Mouse (Mus musculus): ENCODE measurements around the gene Ckmt2. TPM values are rescaled to one million over a fixed set of nuclear protein-coding genes. Genes with fewer than 3 reads are reported as not detected.

Ckmt2 gene
- total and polyA plus RNA-seq, 3 experiments = not detected

DNA sequence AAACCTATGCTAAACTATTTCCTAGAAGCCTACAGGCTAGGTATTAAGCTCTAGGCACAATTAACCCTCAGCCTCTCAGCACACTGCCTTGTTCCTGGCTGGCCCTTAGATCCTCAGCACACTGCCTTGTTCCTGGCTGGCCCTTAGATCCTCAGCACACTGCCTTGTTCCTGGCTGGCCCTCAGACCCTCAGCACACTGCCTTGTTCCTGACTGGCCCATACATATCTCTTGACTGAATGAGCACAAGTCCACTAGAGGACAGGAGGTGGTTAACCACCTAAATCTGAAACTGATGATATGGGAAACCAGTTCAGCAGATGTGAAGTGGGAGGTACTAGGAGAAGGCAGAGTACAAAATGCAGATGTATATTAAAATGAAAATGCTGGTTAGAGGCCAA, 35.0 kb upstream of the Ckmt2 start:
- Histone ChIP-seq H3K27ac (ENCODE audit: insufficient read depth, low read depth) (no peak overlapping the region), H3K9me3 (replicated peaks; ENCODE audit: low read length) (no peaks in the 10 kb centered on the region), H3K4me2 (ENCODE audit: insufficient read depth, low read depth, poor library complexity, severe bottlenecking) (no peak overlapping the region), H3K4me3 (replicated peaks in 1 of 3; ENCODE audit: low read depth in 2 of 3, low read length in 2 of 3, poor library complexity in 1 of 3) (no peak overlapping the region), H3K4me1 (ENCODE audit: control insufficient read depth in 1 of 2, insufficient read depth in 2 of 2) (peaks cover 0 to 4% of the 10 kb centered on the region in 2 experiments; a peak in 2 of 4 replicates), H3K27me3 (replicated peaks) (no peaks in the 10 kb centered on the region), H3K36me3 (replicated peaks in 1 of 2; ENCODE audit: control insufficient read depth in 1 of 2, insufficient read depth in 1 of 2, low read length in 1 of 2) (peaks cover 0 to 13% of the 10 kb centered on the region in 2 experiments), H3K79me2 (replicated peaks; ENCODE audit: control insufficient read depth, extremely low read depth, insufficient read depth, poor library complexity, severe bottlenecking) (no peaks in the 10 kb centered on the region), H3K9ac (ENCODE audit: insufficient read depth, low read depth) (no peak overlapping the region)
- dilution Hi-C loops (cut with MboI; ENCODE audit: extremely low pct_ligation_motif_present, extremely low pct_unique_long_range_greater_than_20kb, low sequenced_read_pairs) = no loop called here
- no peak for DNase-seq (ENCODE audit: extremely low read depth)
- TF ChIP-seq JUND (conservative IDR thresholded peaks at IDR 0.05; ENCODE audit: low read depth, low read length) (no peak), SIN3A (IDR thresholded peaks at IDR 0.05; ENCODE audit: low read length) (no peak), USF2 (conservative IDR thresholded peaks at IDR 0.05; ENCODE audit: low read depth, low read length) (no peak), ETS1 (conservative IDR thresholded peaks at IDR 0.05; ENCODE audit: low read depth, low read length) (no peak), MAZ (IDR thresholded peaks at IDR 0.05; ENCODE audit: low read depth, low read length) (no peak), IRF4 (IDR thresholded peaks at IDR 0.05; ENCODE audit: low read depth, low read length) (no peak), UBTF (IDR thresholded peaks at IDR 0.05; ENCODE audit: low read depth, low read length) (no peak), ELF1 (IDR thresholded peaks at IDR 0.05; ENCODE audit: low read depth, low read length) (no peak), GABPA (IDR thresholded peaks at IDR 0.05; ENCODE audit: insufficient replicate concordance, low read depth, low read length) (no peak), HCFC1 (IDR thresholded peaks at IDR 0.05; ENCODE audit: low read depth, low read length) (no peak), ZNF384 (IDR thresholded peaks at IDR 0.05; ENCODE audit: low read depth, low read length) (no peak), MXI1 (IDR thresholded peaks at IDR 0.05; ENCODE audit: low read depth, low read length) (no peak), EP300 (IDR thresholded peaks at IDR 0.05; ENCODE audit: low read length) (no peak), ZKSCAN1 (IDR thresholded peaks at IDR 0.05; ENCODE audit: borderline replicate concordance, low read depth, low read length) (no peak), TCF12 (IDR thresholded peaks at IDR 0.05; ENCODE audit: low read depth, low read length) (no peak), USF1 (IDR thresholded peaks at IDR 0.05; ENCODE audit: low read depth, low read length) (no peak), ZMIZ1 (IDR thresholded peaks at IDR 0.05; ENCODE audit: low read depth, low read length) (no peak), BHLHE40 (IDR thresholded peaks at IDR 0.05; ENCODE audit: low read depth, low read length) (no peak), NRF1 (IDR thresholded peaks at IDR 0.05; ENCODE audit: low read depth, low read length) (no peak), RAD21 (IDR thresholded peaks at IDR 0.05; ENCODE audit: low read depth, low read length) (no peak)
- in situ Hi-C loops (cut with MboI; ENCODE audit: low pct_ligation_motif_present, low pct_unique_long_range_greater_than_20kb, low sequenced_read_pairs) = loop anchor here (25.0 kb wide), 2 partner anchors 426 to 826 kb away; no protein-coding TSS in a partner anchor

DNA sequence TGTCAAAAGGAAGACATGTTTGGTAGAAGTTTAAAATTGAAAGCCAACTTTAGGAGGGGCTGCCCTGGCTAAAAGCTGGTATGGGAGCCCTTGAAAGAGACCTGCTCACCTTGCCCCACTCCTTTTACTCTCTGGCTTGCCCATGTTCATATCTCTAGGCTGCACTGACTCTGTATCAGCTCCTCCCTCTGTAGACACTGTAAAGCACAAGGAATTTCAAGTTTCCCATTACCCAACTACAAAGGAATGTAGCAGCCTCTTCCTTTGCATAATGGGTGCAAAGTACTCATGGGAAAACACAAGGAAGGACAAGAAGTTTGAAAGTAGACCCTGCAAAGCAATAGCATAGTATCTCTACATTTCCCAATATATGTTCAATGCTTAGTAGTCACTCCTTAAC, 34.5 kb upstream of the Ckmt2 start:
- no peaks in the 10 kb centered on the region for H3K9me3 ChIP-seq (replicated peaks; ENCODE audit: low read length)
- TF ChIP-seq TCF12 (IDR thresholded peaks at IDR 0.05; ENCODE audit: low read depth, low read length) = no peak
- no peak for TF ChIP-seq HCFC1 (IDR thresholded peaks at IDR 0.05; ENCODE audit: low read depth, low read length)
- no peak for TF ChIP-seq EP300 (IDR thresholded peaks at IDR 0.05; ENCODE audit: low read length)
- TF ChIP-seq GABPA (IDR thresholded peaks at IDR 0.05; ENCODE audit: insufficient replicate concordance, low read depth, low read length) = no peak
- no peak for TF ChIP-seq USF1 (IDR thresholded peaks at IDR 0.05; ENCODE audit: low read depth, low read length)
- TF ChIP-seq RAD21 (IDR thresholded peaks at IDR 0.05; ENCODE audit: low read depth, low read length) = no peak
- TF ChIP-seq MAX (IDR thresholded peaks at IDR 0.05; ENCODE audit: low read length) = no peak
- no peak for TF ChIP-seq ZC3H11A (IDR thresholded peaks at IDR 0.05; ENCODE audit: low read depth, low read length)
- TF ChIP-seq ELF1 (IDR thresholded peaks at IDR 0.05; ENCODE audit: low read depth, low read length) = no peak
- no peak for TF ChIP-seq POLR2AphosphoS2 (IDR thresholded peaks at IDR 0.05; ENCODE audit: low read depth, low read length)
- no peak for TF ChIP-seq MAZ (IDR thresholded peaks at IDR 0.05; ENCODE audit: low read depth, low read length)
- TF ChIP-seq MAFK (IDR thresholded peaks at IDR 0.05; ENCODE audit: insufficient replicate concordance, low read length) = no peak
- no peak for TF ChIP-seq MXI1 (IDR thresholded peaks at IDR 0.05; ENCODE audit: low read depth, low read length)
- no peak for TF ChIP-seq JUN (IDR thresholded peaks at IDR 0.05; ENCODE audit: insufficient read depth, low read depth, low read length)
- dilution Hi-C loops (cut with MboI; ENCODE audit: extremely low pct_ligation_motif_present, extremely low pct_unique_long_range_greater_than_20kb, low sequenced_read_pairs) = no loop called here
- no peak overlapping the region for H3K9ac ChIP-seq (ENCODE audit: insufficient read depth, low read depth)
- peaks cover 0 to 4% of the 10 kb centered on the region in 2 experiments; a peak in 2 of 4 replicates for H3K4me1 ChIP-seq (ENCODE audit: control insufficient read depth in 1 of 2, insufficient read depth in 2 of 2)
- H3K36me3 ChIP-seq (replicated peaks in 1 of 2; ENCODE audit: control insufficient read depth in 1 of 2, insufficient read depth in 1 of 2, low read length in 1 of 2) = peaks cover 0 to 10% of the 10 kb centered on the region in 2 experiments
- H3K79me2 ChIP-seq (replicated peaks; ENCODE audit: control insufficient read depth, extremely low read depth, insufficient read depth, poor library complexity, severe bottlenecking) = no peaks in the 10 kb centered on the region
- H3K27me3 ChIP-seq (replicated peaks) = no peaks in the 10 kb centered on the region
- H3K4me2 ChIP-seq (ENCODE audit: insufficient read depth, low read depth, poor library complexity, severe bottlenecking) = no peak overlapping the region
- no peak for DNase-seq (ENCODE audit: extremely low read depth)
- no peak overlapping the region for H3K4me3 ChIP-seq (replicated peaks in 1 of 3; ENCODE audit: low read depth in 2 of 3, low read length in 2 of 3, poor library complexity in 1 of 3)
- in situ Hi-C loops (cut with MboI; ENCODE audit: low pct_ligation_motif_present, low pct_unique_long_range_greater_than_20kb, low sequenced_read_pairs) = loop anchor here (25.0 kb wide), 2 partner anchors 426 to 826 kb away; no protein-coding TSS in a partner anchor
- no peak overlapping the region for H3K27ac ChIP-seq (ENCODE audit: insufficient read depth, low read depth)

Data from CH12.LX (cell line).